Mouse (Mus musculus) liver, adult 2 months (tissue): Measurements from ENCODE around the gene Olfr1122. TPM values are rescaled to one million over a fixed set of nuclear protein-coding genes. Genes with fewer than 3 reads are reported as not detected.

Experiments
- DNase-seq: peaks from one replicate; pipeline ENCODE4 v3.0.0-alpha.2; 2011; ENCODE audit warnings: low read depth, low spot score; ENCODE audit errors: extremely low read depth
- H3K27ac ChIP-seq: fragments of 200-500 bp; replicated peaks from 2 replicates; pipeline ENCODE4 v1.5.1; 2012; ENCODE audit warnings: low read depth, mild to moderate bottlenecking, control low read depth, inconsistent platforms, low read length; ENCODE audit not compliant: insufficient read depth
- H3K27me3 ChIP-seq: fragments of 200-500 bp; 2 replicates; pipeline ENCODE4 v1.6.1; 2012; ENCODE audit warnings: mild to moderate bottlenecking, moderate library complexity, low read length, inconsistent platforms; ENCODE audit not compliant: control insufficient read depth, insufficient read depth
- H3K36me3 ChIP-seq: fragments of 200-500 bp; 2 replicates; pipeline ENCODE4 v1.6.1; 2012; ENCODE audit warnings: low read length, inconsistent platforms; ENCODE audit not compliant: control insufficient read depth, insufficient read depth
- H3K4me1 ChIP-seq: fragments of 200-500 bp; 2 replicates; pipeline ENCODE4 v1.6.1; 2011; ENCODE audit warnings: low read length; ENCODE audit not compliant: control insufficient read depth, insufficient read depth
- H3K4me3 ChIP-seq: fragments of 200-500 bp; 2 replicates; pipeline ENCODE4 v1.5.1; 2011; ENCODE audit warnings: low read depth, mild to moderate bottlenecking, control low read depth, low read length, moderate library complexity; ENCODE audit not compliant: insufficient read depth
- H3K79me2 ChIP-seq: fragments of 200-500 bp; 2 replicates; pipeline ENCODE4 v1.6.1; 2012; ENCODE audit warnings: inconsistent platforms, mild to moderate bottlenecking, low read length, moderate library complexity; ENCODE audit not compliant: control insufficient read depth, insufficient read depth
- H3K9ac ChIP-seq: fragments of 200-500 bp; 2 replicates; pipeline ENCODE4 v1.6.1; 2012; ENCODE audit warnings: low read depth, mild to moderate bottlenecking, control low read depth, inconsistent platforms, low read length
- CTCF ChIP-seq: fragments of 200-500 bp; IDR thresholded peaks from 2 replicates; pipeline ENCODE4 v1.5.1; 2011; ENCODE audit warnings: low read depth, low read length, control low read depth
- POLR2A ChIP-seq: fragments of 200-500 bp; IDR thresholded peaks from 2 replicates; pipeline ENCODE4 v1.6.1; 2011; ENCODE audit warnings: low read length, control low read depth; ENCODE audit not compliant: insufficient read depth; ENCODE audit errors: extremely low read depth
- WGBS: fragments of 180-500 bp; shearing (Covaris S2); methylation state at CpG from one replicate; pipeline ENCODE4 v1.1.7; 2018; 5-methylcytosine and 5-hydroxymethylcytosine counted together
- polyA plus RNA-seq: library from polyadenylated mRNA; depleted of rRNA; stranded (reverse); fragments of >200 nt; gene quantifications from 2 replicates; pipeline ENCODE4 v1.2.3, GENCODE M21; 2012; rRNA removed
- total RNA-seq: library from RNA; depleted of rRNA; stranded (reverse); fragments of >200 nt; gene quantifications from 2 replicates; pipeline ENCODE4 v1.2.3, GENCODE M21; 2014; rRNA removed

The Olfr1122 gene
- total and polyA plus RNA-seq, 2 experiments: not detected

DNA sequence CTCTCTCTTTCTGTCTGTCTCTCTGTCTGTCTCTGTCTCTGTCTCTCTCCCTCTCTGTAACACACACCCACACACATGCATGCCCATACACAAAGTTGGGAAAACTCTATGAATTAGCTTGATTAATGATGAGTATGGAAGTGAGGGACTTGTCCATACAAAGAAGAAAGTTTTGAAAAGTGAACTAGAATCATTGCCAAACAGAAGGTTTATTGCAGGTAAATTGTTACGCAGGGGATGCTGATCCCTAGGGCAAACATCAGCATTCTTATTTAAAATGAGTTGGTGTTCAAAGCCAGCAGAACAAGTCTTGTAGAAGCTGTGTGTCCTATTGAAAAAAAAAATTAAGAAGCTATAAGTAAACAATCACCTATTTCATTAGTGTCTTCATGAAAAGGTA is 30.7 kb downstream of the Olfr1122 start, which contains the start of gene Olfr1123:
Gene Olfr1123 (plus strand): TSS at position 301 of the 400 bp plus-strand sequence.
- Histone ChIP-seq H3K4me3 (no peak within 1 kb of the TSS), H3K79me2 (no peaks in the 10 kb centered on the region), H3K27ac (no peak within 1 kb of the TSS), H3K36me3 (no peaks in the 10 kb centered on the region), H3K27me3 (no peaks in the 10 kb centered on the region), H3K9ac (no peak within 1 kb of the TSS), H3K4me1 (no peaks in the 10 kb centered on the region)
- DNase-seq: no peak
- TF ChIP-seq POLR2A (no peak), CTCF (no peak)
- 83% methylated on average over 1 of the region's 1 CpGs for WGBS

DNA sequence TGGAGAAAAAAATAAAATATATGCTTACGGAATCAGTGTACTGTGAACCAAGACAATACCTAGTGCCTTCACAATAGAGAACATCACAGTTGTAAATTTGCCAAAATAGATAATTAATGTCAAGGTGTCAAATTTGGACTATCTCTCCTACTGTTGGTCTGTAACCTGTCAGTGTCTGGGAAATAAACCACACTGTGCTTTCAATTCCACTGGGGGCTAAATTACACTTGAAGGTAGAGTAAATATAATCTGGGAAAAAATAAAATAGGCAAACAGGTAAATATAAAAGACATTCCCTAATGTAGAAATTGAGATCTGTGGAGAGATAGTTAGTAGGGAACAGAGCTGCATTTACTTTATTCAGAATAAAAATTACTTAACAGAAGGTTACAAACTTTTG is 44.3 kb downstream of the Olfr1122 start, which contains the start of gene Olfr1124:
Gene Olfr1124 (plus strand): TSS at position 301 of the 400 bp plus-strand sequence.
- no peak for DNase-seq
- Histone ChIP-seq H3K9ac (no peak within 1 kb of the TSS), H3K27me3 (no peaks in the 10 kb centered on the region), H3K27ac (no peak within 1 kb of the TSS), H3K4me3 (no peak within 1 kb of the TSS), H3K4me1 (no peaks in the 10 kb centered on the region), H3K79me2 (no peaks in the 10 kb centered on the region), H3K36me3 (no peaks in the 10 kb centered on the region)
- WGBS: 88% methylated on average over 1 of the region's 1 CpGs
- TF ChIP-seq CTCF: no peak
- TF ChIP-seq POLR2A: no peak

GRCm38 (mm10) chr2:87437731-87438130 is 52.1 kb downstream of the Olfr1122 start:
- Histone ChIP-seq H3K27ac (no peak overlapping the region), H3K9ac (no peak overlapping the region), H3K4me1 (no peaks in the 10 kb centered on the region), H3K79me2 (no peaks in the 10 kb centered on the region), H3K36me3 (no peaks in the 10 kb centered on the region), H3K27me3 (no peaks in the 10 kb centered on the region), H3K4me3 (no peak overlapping the region)
- no peak for DNase-seq
- 84% methylated on average over 16 of the region's 16 CpGs for WGBS
- no peak for TF ChIP-seq POLR2A
- no peak for TF ChIP-seq CTCF

Other genes starting within 250 kb of the Olfr1122 start
- not detected in 2 replicates for gene Olfr1110, start 245.5 kb upstream of the Olfr1122 start, total RNA-seq
- not detected in 2 replicates for gene Olfr1110, start 245.5 kb upstream of the Olfr1122 start, polyA plus RNA-seq
- not detected in 2 replicates for gene Olfr1111, start 233.2 kb upstream of the Olfr1122 start, total RNA-seq
- gene Olfr1111, start 233.2 kb upstream of the Olfr1122 start, polyA plus RNA-seq: not detected in 2 replicates
- not detected in 2 replicates for gene Olfr1112, start 198.1 kb upstream of the Olfr1122 start, total RNA-seq
- gene Olfr1112, start 198.1 kb upstream of the Olfr1122 start, polyA plus RNA-seq: not detected in 2 replicates
- not detected in 2 replicates for gene Olfr1113, start 176.9 kb upstream of the Olfr1122 start, total RNA-seq
- gene Olfr1113, start 176.9 kb upstream of the Olfr1122 start, polyA plus RNA-seq: not detected in 2 replicates
- gene Olfr1115, start 137.8 kb upstream of the Olfr1122 start, total RNA-seq: not detected in 2 replicates
- gene Olfr1115, start 137.8 kb upstream of the Olfr1122 start, polyA plus RNA-seq: not detected in 2 replicates
- gene Olfr1116, start 118.3 kb upstream of the Olfr1122 start, total RNA-seq: not detected in 2 replicates
- not detected in 2 replicates for gene Olfr1116, start 118.3 kb upstream of the Olfr1122 start, polyA plus RNA-seq
- gene Olfr1118, start 78.3 kb upstream of the Olfr1122 start, total RNA-seq: not detected in 2 replicates
- gene Olfr1118, start 78.3 kb upstream of the Olfr1122 start, polyA plus RNA-seq: not detected in 2 replicates
- gene Olfr1120, start 31.0 kb upstream of the Olfr1122 start, total RNA-seq: not detected in 2 replicates
- gene Olfr1120, start 31.0 kb upstream of the Olfr1122 start, polyA plus RNA-seq: not detected in 2 replicates
- gene Olfr1121, start 16.0 kb upstream of the Olfr1122 start, total RNA-seq: not detected in 2 replicates
- gene Olfr1121, start 16.0 kb upstream of the Olfr1122 start, polyA plus RNA-seq: not detected in 2 replicates
- gene Olfr1123, start 30.8 kb downstream of the Olfr1122 start, total RNA-seq: not detected in 2 replicates
- not detected in 2 replicates for gene Olfr1123, start 30.8 kb downstream of the Olfr1122 start, polyA plus RNA-seq
- gene Olfr1124, start 44.4 kb downstream of the Olfr1122 start, total RNA-seq: not detected in 2 replicates
- gene Olfr1124, start 44.4 kb downstream of the Olfr1122 start, polyA plus RNA-seq: not detected in 2 replicates
- gene Olfr1126, start 68.1 kb downstream of the Olfr1122 start, total RNA-seq: not detected in 2 replicates
- gene Olfr1126, start 68.1 kb downstream of the Olfr1122 start, polyA plus RNA-seq: not detected in 2 replicates
- gene Pramel7, start 111.2 kb downstream of the Olfr1122 start, total RNA-seq: not detected in 2 replicates
- gene Pramel7, start 111.2 kb downstream of the Olfr1122 start, polyA plus RNA-seq: not detected in 2 replicates
- gene Pramel6, start 120.7 kb downstream of the Olfr1122 start, total RNA-seq: not detected in 2 replicates
- not detected in 2 replicates for gene Pramel6, start 120.7 kb downstream of the Olfr1122 start, polyA plus RNA-seq
- not detected in 2 replicates for gene Olfr153, start 145.9 kb downstream of the Olfr1122 start, total RNA-seq
- not detected in 2 replicates for gene Olfr153, start 145.9 kb downstream of the Olfr1122 start, polyA plus RNA-seq
- gene Olfr1128, start 159.7 kb downstream of the Olfr1122 start, total RNA-seq: not detected in 2 replicates
- gene Olfr1128, start 159.7 kb downstream of the Olfr1122 start, polyA plus RNA-seq: not detected in 2 replicates
- gene Olfr1129, start 188.1 kb downstream of the Olfr1122 start, total RNA-seq: not detected in 2 replicates
- not detected in 2 replicates for gene Olfr1129, start 188.1 kb downstream of the Olfr1122 start, polyA plus RNA-seq
- not detected in 2 replicates for gene Olfr1130, start 220.4 kb downstream of the Olfr1122 start, total RNA-seq
- gene Olfr1130, start 220.4 kb downstream of the Olfr1122 start, polyA plus RNA-seq: not detected in 2 replicates
- not detected in 2 replicates for gene Olfr1131, start 241.3 kb downstream of the Olfr1122 start, total RNA-seq
- gene Olfr1131, start 241.3 kb downstream of the Olfr1122 start, polyA plus RNA-seq: not detected in 2 replicates